Mouse (Mus musculus) CH12.LX (cell line): ENCODE data around the gene Arl4c. TPM values are rescaled to one million over a fixed set of nuclear protein-coding genes. Genes with fewer than 3 reads are reported as not detected.

ENCODE experiments used
- DNase-seq: peaks from one replicate; pipeline ENCODE4 v3.0.0-alpha.2; 2013; ENCODE audit errors: extremely low read depth
- H3K27ac ChIP-seq: 2 replicates; pipeline ENCODE4 v1.5.1; 2012; ENCODE audit warnings: low read depth, mild to moderate bottlenecking, control low read depth, moderate library complexity; ENCODE audit not compliant: insufficient read depth
- H3K27me3 ChIP-seq: replicated peaks from 2 replicates; pipeline ENCODE3; 2012; ENCODE audit warnings: inconsistent platforms
- H3K36me3 ChIP-seq, 2 experiments: replicated peaks in 1 of 2; 2 replicates each; pipeline versions ENCODE3 to v1.6.1; 2012; ENCODE audit warnings: inconsistent platforms in 1 of 2, low read length in 1 of 2, mild to moderate bottlenecking in 1 of 2, mixed read lengths in 1 of 2, moderate library complexity in 1 of 2; ENCODE audit not compliant: control insufficient read depth in 1 of 2, insufficient read depth in 1 of 2
- H3K4me1 ChIP-seq, 2 experiments: 2 replicates each; pipeline ENCODE4 v1.6.1; 2012; ENCODE audit warnings: inconsistent platforms in 1 of 2, moderate library complexity in 1 of 2; ENCODE audit not compliant: insufficient read depth in 2 of 2, control insufficient read depth in 1 of 2
- H3K4me2 ChIP-seq: 2 replicates; pipeline ENCODE4 v1.6.1; 2012; ENCODE audit warnings: low read depth, mild to moderate bottlenecking, control low read depth; ENCODE audit not compliant: poor library complexity, insufficient read depth, severe bottlenecking
- H3K4me3 ChIP-seq, 3 experiments: fragments of 150-350 bp in 1 of 3; sonication (generic) in 1 of 3; replicated peaks in 1 of 3; 2 replicates each; pipeline versions ENCODE3 to v1.5.1; 2011 to 2012; ENCODE audit warnings: low read depth in 2 of 3, low read length in 2 of 3, mild to moderate bottlenecking in 2 of 3, moderate library complexity in 2 of 3, control low read depth in 1 of 3, improper control_type of control experiment in 1 of 3, inconsistent platforms in 1 of 3, mixed read lengths in 1 of 3; ENCODE audit not compliant: poor library complexity in 1 of 3
- H3K79me2 ChIP-seq: replicated peaks from 2 replicates; pipeline ENCODE4 v1.6.1; 2012; ENCODE audit warnings: mild to moderate bottlenecking, moderate library complexity; ENCODE audit not compliant: control insufficient read depth, poor library complexity, insufficient read depth, severe bottlenecking; ENCODE audit errors: extremely low read depth
- H3K9ac ChIP-seq: 2 replicates; pipeline ENCODE4 v1.6.1; 2012; ENCODE audit warnings: low read depth, mild to moderate bottlenecking, control low read depth, moderate library complexity; ENCODE audit not compliant: insufficient read depth
- H3K9me3 ChIP-seq: replicated peaks from 2 replicates; pipeline ENCODE3; 2012; ENCODE audit warnings: low read length, inconsistent platforms, mixed read lengths
- CTCF ChIP-seq, 2 experiments: IDR thresholded peaks in 1 of 2; conservative IDR thresholded peaks in 1 of 2; 2 replicates each; pipeline ENCODE4 v1.5.1; 2011 to 2012; ENCODE audit warnings: low read depth in 2 of 2, low read length in 2 of 2, improper control_type of control experiment in 1 of 2, inconsistent platforms in 1 of 2, mild to moderate bottlenecking in 1 of 2, moderate library complexity in 1 of 2
- E2F4 ChIP-seq: IDR thresholded peaks from 2 replicates; pipeline ENCODE4 v1.6.1; 2011; ENCODE audit warnings: low read depth, low read length, improper control_type of control experiment; ENCODE audit not compliant: insufficient replicate concordance
- ELF1 ChIP-seq: IDR thresholded peaks from 2 replicates; pipeline ENCODE4 v1.6.1; 2014; ENCODE audit warnings: low read depth, mild to moderate bottlenecking, inconsistent platforms, low read length, improper control_type of control experiment
- EP300 ChIP-seq: IDR thresholded peaks from 2 replicates; pipeline ENCODE4 v1.6.1; 2011; ENCODE audit warnings: low read length, improper control_type of control experiment
- GABPA ChIP-seq: IDR thresholded peaks from 2 replicates; pipeline ENCODE4 v1.6.1; 2012; ENCODE audit warnings: low read depth, low read length, improper control_type of control experiment, inconsistent platforms; ENCODE audit not compliant: insufficient replicate concordance
- JUN ChIP-seq: IDR thresholded peaks from 2 replicates; pipeline ENCODE4 v1.6.1; 2011; ENCODE audit warnings: low read depth, mild to moderate bottlenecking, low read length, improper control_type of control experiment, moderate library complexity; ENCODE audit not compliant: insufficient read depth
- JUND ChIP-seq: conservative IDR thresholded peaks from 2 replicates; pipeline ENCODE4 v1.6.1; 2011; ENCODE audit warnings: low read depth, low read length, improper control_type of control experiment
- KAT2A ChIP-seq: IDR thresholded peaks from 2 replicates; pipeline ENCODE4 v1.6.1; 2012; ENCODE audit warnings: low read length, improper control_type of control experiment, inconsistent platforms; ENCODE audit not compliant: insufficient replicate concordance
- MAFK ChIP-seq: IDR thresholded peaks from 2 replicates; pipeline ENCODE4 v1.6.1; 2011; ENCODE audit warnings: low read length, improper control_type of control experiment; ENCODE audit not compliant: insufficient replicate concordance
- MAZ ChIP-seq: IDR thresholded peaks from 2 replicates; pipeline ENCODE4 v1.6.1; 2012; ENCODE audit warnings: low read depth, mild to moderate bottlenecking, inconsistent platforms, low read length, improper control_type of control experiment, moderate library complexity
- MEF2A ChIP-seq: IDR thresholded peaks from 2 replicates; pipeline ENCODE4 v1.6.1; 2014; ENCODE audit warnings: low read depth, mild to moderate bottlenecking, inconsistent platforms, low read length, improper control_type of control experiment, borderline replicate concordance
- MXI1 ChIP-seq: IDR thresholded peaks from 2 replicates; pipeline ENCODE4 v1.6.1; 2011; ENCODE audit warnings: mild to moderate bottlenecking, low read depth, low read length, improper control_type of control experiment
- MYC ChIP-seq: IDR thresholded peaks from 2 replicates; pipeline ENCODE4 v1.6.1; 2011; ENCODE audit warnings: low read depth, mild to moderate bottlenecking, improper control_type of control experiment, low read length
- PAX5 ChIP-seq: IDR thresholded peaks from 2 replicates; pipeline ENCODE4 v1.6.1; 2012; ENCODE audit warnings: low read length, inconsistent platforms, mixed read lengths
- RAD21 ChIP-seq: IDR thresholded peaks from 2 replicates; pipeline ENCODE4 v1.6.1; 2011; ENCODE audit warnings: low read depth, mild to moderate bottlenecking, low read length, improper control_type of control experiment, moderate library complexity
- SMC3 ChIP-seq: IDR thresholded peaks from 2 replicates; pipeline ENCODE4 v1.6.1; 2011; ENCODE audit warnings: low read depth, low read length, improper control_type of control experiment
- TBP ChIP-seq: conservative IDR thresholded peaks from 2 replicates; pipeline ENCODE4 v1.6.1; 2011; ENCODE audit warnings: low read depth, low read length, improper control_type of control experiment
- TCF12 ChIP-seq: IDR thresholded peaks from 2 replicates; pipeline ENCODE4 v1.6.1; 2014; ENCODE audit warnings: low read depth, mild to moderate bottlenecking, inconsistent platforms, low read length, improper control_type of control experiment
- USF1 ChIP-seq: IDR thresholded peaks from 2 replicates; pipeline ENCODE4 v1.6.1; 2014; ENCODE audit warnings: low read depth, mild to moderate bottlenecking, inconsistent platforms, low read length, improper control_type of control experiment
- USF2 ChIP-seq: conservative IDR thresholded peaks from 2 replicates; pipeline ENCODE4 v1.6.1; 2011; ENCODE audit warnings: low read depth, low read length, improper control_type of control experiment
- ZC3H11A ChIP-seq: IDR thresholded peaks from 2 replicates; pipeline ENCODE4 v1.6.1; 2012; ENCODE audit warnings: low read depth, mild to moderate bottlenecking, inconsistent platforms, low read length, improper control_type of control experiment
- ZKSCAN1 ChIP-seq: IDR thresholded peaks from 2 replicates; pipeline ENCODE4 v1.6.1; 2012; ENCODE audit warnings: low read depth, inconsistent platforms, low read length, improper control_type of control experiment, borderline replicate concordance
- ZMIZ1 ChIP-seq: IDR thresholded peaks from 2 replicates; pipeline ENCODE4 v1.6.1; 2012; ENCODE audit warnings: low read depth, mild to moderate bottlenecking, inconsistent platforms, low read length, improper control_type of control experiment
- ZNF384 ChIP-seq: IDR thresholded peaks from 2 replicates; pipeline ENCODE4 v1.6.1; 2012; ENCODE audit warnings: low read depth, low read length, improper control_type of control experiment, inconsistent platforms
- dilution Hi-C: fragments of 300-500 bp; cut with MboI; formaldehyde crosslinking; loops from 2 replicates; pipeline ENCODE4 v1.14.3; 2020; ENCODE audit warnings: low sequenced_read_pairs; ENCODE audit not compliant: extremely low pct_unique_long_range_greater_than_20kb, extremely low pct_ligation_motif_present
- in situ Hi-C: fragments of 300-500 bp; cut with MboI; formaldehyde crosslinking; loops from 3 replicates; pipeline ENCODE4 v1.14.3; 2019; ENCODE audit warnings: low sequenced_read_pairs, low pct_ligation_motif_present, low pct_unique_long_range_greater_than_20kb, mixed read lengths
- polyA plus RNA-seq: library from polyadenylated mRNA; unstranded; fragments of >175 nt; gene quantifications from 2 replicates; pipeline ENCODE4 v1.2.1, GENCODE M21; 2012; ENCODE audit warnings: low read depth; ENCODE audit not compliant: insufficient read length
- total RNA-seq, 2 experiments: library from RNA; depleted of rRNA; stranded (reverse); fragments of 300-350 nt in 1 of 2; fragments of >200 nt in 1 of 2; gene quantifications; 2 replicates each; pipeline ENCODE4 v1.2.3; 2012 to 2014

Gene Arl4c
- total and polyA plus RNA-seq, 3 experiments, result 25.8 to 33.9 (median 31.6) TPM

GRCm38 (mm10) chr1:88725716-88726115 lies 23.7 kb upstream of the Arl4c start:
- no peaks in the 10 kb centered on the region for H3K79me2 ChIP-seq
- no peak overlapping the region for H3K27ac ChIP-seq
- dilution Hi-C loops (no loop called here), in situ Hi-C loops (loop anchor here (25.0 kb wide), 1 partner anchor 462 kb away; no protein-coding TSS in a partner anchor)
- H3K36me3 ChIP-seq, result no peaks in the 10 kb centered on the region
- H3K9me3 ChIP-seq, result peaks cover 45% of the 10 kb centered on the region
- H3K9ac ChIP-seq, result no peak overlapping the region
- no peak overlapping the region for H3K4me2 ChIP-seq
- no peak for DNase-seq
- no peak overlapping the region for H3K4me3 ChIP-seq
- no peak for TF ChIP-seq MYC
- no peaks in the 10 kb centered on the region for H3K27me3 ChIP-seq
- no peaks in the 10 kb centered on the region for H3K4me1 ChIP-seq

- H3K9me3 ChIP-seq, result peaks cover 55% of the 10 kb centered on the region
- dilution Hi-C loops (no loop called here), in situ Hi-C loops (no loop called here)
These were observed 18.7 kb upstream of the Arl4c start for GRCm38 (mm10) chr1:88720626-88721229.

GRCm38 (mm10) chr1:88718563-88718962 lies 16.5 kb upstream of the Arl4c start:
- dilution Hi-C loops (no loop called here), in situ Hi-C loops (no loop called here)
- Histone ChIP-seq H3K36me3 (no peaks in the 10 kb centered on the region), H3K9ac (no peak overlapping the region), H3K27me3 (no peaks in the 10 kb centered on the region), H3K4me2 (no peak overlapping the region), H3K79me2 (no peaks in the 10 kb centered on the region), H3K4me1 (no peaks in the 10 kb centered on the region), H3K4me3 (no peak overlapping the region), H3K27ac (no peak overlapping the region), H3K9me3 (peaks cover 52% of the 10 kb centered on the region)
- TF ChIP-seq ZC3H11A (no peak), JUND (no peak), TCF12 (no peak), PAX5 (no peak), EP300 (no peak), MAZ (no peak), E2F4 (no peak), USF2 (no peak), TBP (no peak), MXI1 (no peak), ELF1 (no peak), JUN (no peak), CTCF (conservative IDR thresholded peaks at IDR 0.05 in 1 of 2, IDR thresholded peaks at IDR 0.05 in 1 of 2; ENCODE audit: low read depth in 2 of 2, low read length in 2 of 2) (no peak), KAT2A (no peak), USF1 (no peak), MEF2A (no peak), MAFK (no peak)
- no peak for DNase-seq

More at GRCm38 (mm10) chr1:88720626-88721229, 18.7 kb upstream of the Arl4c start:
- TF ChIP-seq E2F4, result no peak
- TF ChIP-seq SMC3, result peak; percentile 28
- no peak for TF ChIP-seq ZKSCAN1
- TF ChIP-seq GABPA, result no peak
- TF ChIP-seq ZMIZ1, result no peak
- peak in 1 of 2 experiments; percentile 48; a peak in 2 of 4 replicates for TF ChIP-seq CTCF (conservative IDR thresholded peaks at IDR 0.05 in 1 of 2, IDR thresholded peaks at IDR 0.05 in 1 of 2; ENCODE audit: low read depth in 2 of 2, low read length in 2 of 2)
- peak; percentile 25 for TF ChIP-seq RAD21
- no peak for TF ChIP-seq ZNF384
- TF ChIP-seq MAZ, result no peak
- no peak overlapping the region for H3K27ac ChIP-seq
- H3K4me3 ChIP-seq, result no peak overlapping the region
- H3K79me2 ChIP-seq, result no peaks in the 10 kb centered on the region
- H3K9ac ChIP-seq, result no peak overlapping the region
- no peak for DNase-seq
- H3K4me1 ChIP-seq, result no peaks in the 10 kb centered on the region
- no peaks in the 10 kb centered on the region for H3K27me3 ChIP-seq
- no peaks in the 10 kb centered on the region for H3K36me3 ChIP-seq
- no peak overlapping the region for H3K4me2 ChIP-seq
